Mouse (Mus musculus) embryonic facial prominence, embryonic 15.5 days (tissue): Measurements from ENCODE around the gene Arfgef3. TPM values are rescaled to one million over a fixed set of nuclear protein-coding genes. Genes with fewer than 3 reads are reported as not detected.

Experiments
- ATAC-seq: fragments of 200-750 bp; cut with Nextera tagmentation; 2 replicates; pipeline ENCODE4 v1.8.0; 2017; ENCODE audit warnings: low read depth, moderate TSS enrichment; ENCODE audit not compliant: insufficient number of reproducible peaks, low FRiP score, low TSS enrichment
- H3K27ac ChIP-seq: fragments of 300-500 bp; sonication (generic); replicated peaks from 2 replicates; pipeline ENCODE4 v1.5.1; 2015; ENCODE audit warnings: mild to moderate bottlenecking, inconsistent platforms
- H3K27me3 ChIP-seq: fragments of 300-500 bp; sonication (generic); 2 replicates; pipeline ENCODE4 v1.6.1; 2015; ENCODE audit warnings: inconsistent platforms
- H3K36me3 ChIP-seq: fragments of 300-500 bp; sonication (generic); 2 replicates; pipeline ENCODE4 v1.6.1; 2015; ENCODE audit warnings: mild to moderate bottlenecking, inconsistent platforms
- H3K4me1 ChIP-seq: fragments of 300-500 bp; sonication (generic); 2 replicates; pipeline ENCODE4 v1.6.1; 2015; ENCODE audit warnings: inconsistent platforms
- H3K4me2 ChIP-seq: fragments of 300-500 bp; sonication (generic); replicated peaks from 2 replicates; pipeline ENCODE4 v1.6.1; 2015; ENCODE audit warnings: mild to moderate bottlenecking, inconsistent platforms
- H3K4me3 ChIP-seq: fragments of 300-500 bp; sonication (generic); replicated peaks from 2 replicates; pipeline ENCODE4 v1.5.1; 2015; ENCODE audit warnings: mild to moderate bottlenecking, inconsistent platforms
- H3K9ac ChIP-seq: fragments of 300-500 bp; sonication (generic); 2 replicates; pipeline ENCODE4 v1.6.1; 2015; ENCODE audit warnings: inconsistent platforms
- H3K9me3 ChIP-seq: fragments of 300-500 bp; sonication (generic); replicated peaks from 2 replicates; pipeline ENCODE4 v1.6.1; 2016; ENCODE audit warnings: inconsistent platforms
- WGBS: fragments of 180-500 bp; shearing (Covaris S2); methylation state at CpG from one replicate; pipeline ENCODE4 v1.1.7; 2015; 5-methylcytosine and 5-hydroxymethylcytosine counted together
- polyA plus RNA-seq: library from polyadenylated mRNA; unstranded; fragments of >200 nt; fragmentation: Nextera tagmentation; extraction: Ambion mirVana; gene quantifications from 2 replicates; pipeline ENCODE4 v1.2.1, GENCODE M21; 2015

Arfgef3 gene
- polyA plus RNA-seq, 1 experiment from 2014 or later: 0.87 TPM

DNA sequence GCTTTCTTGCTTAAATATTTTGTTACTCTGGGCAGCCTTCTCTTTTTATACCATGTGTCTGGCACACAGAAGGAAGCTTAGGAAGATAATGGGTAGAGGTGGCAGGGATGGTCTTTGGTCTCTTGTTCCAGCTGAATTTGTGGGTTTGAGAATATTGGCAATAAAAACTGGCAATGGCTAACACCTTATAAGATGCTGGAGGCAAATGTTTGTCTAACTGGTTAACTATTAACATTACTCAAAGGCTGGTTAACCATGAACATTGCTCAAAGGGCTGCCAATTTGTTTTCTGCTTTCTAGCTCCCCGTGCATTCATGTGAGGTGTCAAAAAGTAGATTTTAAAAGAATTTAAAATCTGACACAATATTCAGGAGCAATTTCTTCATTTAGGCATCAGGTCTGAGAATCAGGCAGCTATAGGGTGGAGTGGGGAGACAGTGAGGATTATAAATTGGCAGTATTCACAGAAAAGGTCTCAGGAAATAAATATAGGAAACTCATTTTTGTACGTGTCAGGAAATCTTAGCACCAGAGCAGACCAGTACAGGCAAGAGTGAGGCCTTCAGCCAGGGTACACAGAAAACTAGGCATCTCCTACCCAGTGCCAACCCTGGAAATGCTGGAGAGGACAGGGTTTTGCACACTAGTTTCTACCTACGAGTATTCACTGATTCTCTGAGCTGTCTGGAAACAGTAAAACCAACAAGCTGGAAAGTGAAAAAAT is 62.9 kb downstream of the Arfgef3 start:
- Histone ChIP-seq H3K9me3 (no peaks in the 10 kb centered on the region), H3K9ac (no peak overlapping the region), H3K4me1 (no peaks in the 10 kb centered on the region), H3K36me3 (no peaks in the 10 kb centered on the region), H3K27ac (no peak overlapping the region), H3K4me3 (no peak overlapping the region), H3K27me3 (no peaks in the 10 kb centered on the region), H3K4me2 (no peak overlapping the region)
- WGBS: 77% methylated on average over 3 of the region's 3 CpGs
- no peak for ATAC-seq

DNA sequence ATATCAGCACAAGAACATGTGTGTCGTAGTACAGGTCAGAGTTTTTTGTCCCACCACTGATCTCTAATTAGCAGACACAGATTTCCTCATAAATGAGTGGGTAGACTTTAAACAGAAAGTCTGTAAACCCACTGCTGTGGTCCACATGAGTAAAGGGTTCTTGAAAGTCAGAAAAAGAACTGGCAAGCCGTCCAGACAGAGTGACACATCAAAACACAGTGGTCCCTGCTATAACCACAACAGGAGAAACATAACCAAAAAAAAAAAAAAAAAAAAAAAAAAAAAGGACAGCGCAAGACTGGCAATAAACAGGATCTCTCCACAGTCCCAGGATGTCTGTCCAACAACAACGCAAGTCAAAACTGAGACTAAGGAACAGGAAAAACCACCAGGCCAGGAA is 64.9 kb downstream of the Arfgef3 start:
- Histone ChIP-seq H3K4me1 (no peaks in the 10 kb centered on the region), H3K4me3 (no peak overlapping the region), H3K36me3 (no peaks in the 10 kb centered on the region), H3K4me2 (no peak overlapping the region), H3K9me3 (no peaks in the 10 kb centered on the region), H3K9ac (no peak overlapping the region), H3K27ac (no peak overlapping the region), H3K27me3 (no peaks in the 10 kb centered on the region)
- 70% methylated on average over 4 of the region's 4 CpGs for WGBS
- ATAC-seq: no peak

DNA sequence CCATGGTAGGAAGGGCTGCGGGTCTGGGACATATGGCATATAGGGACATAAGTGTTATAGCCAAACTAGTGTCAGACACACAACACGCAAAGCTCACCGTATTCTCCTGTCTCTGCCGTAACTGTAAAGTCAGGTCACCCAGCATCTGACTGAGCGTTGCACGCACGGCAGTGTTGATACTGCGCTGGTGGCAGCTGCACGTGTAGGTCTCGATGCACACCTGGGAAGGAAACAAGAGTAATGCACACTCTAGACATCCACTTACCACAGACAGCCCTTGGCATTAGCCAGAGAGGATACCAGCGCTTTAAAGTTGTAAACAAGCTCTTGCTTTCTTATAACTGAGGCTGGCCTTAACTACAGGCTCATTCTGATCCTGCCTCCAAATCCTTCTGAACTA is 79.0 kb downstream of the Arfgef3 start:
- Histone ChIP-seq H3K9me3 (no peaks in the 10 kb centered on the region), H3K4me2 (no peak overlapping the region), H3K9ac (no peak overlapping the region), H3K36me3 (no peaks in the 10 kb centered on the region), H3K27me3 (no peaks in the 10 kb centered on the region), H3K4me3 (no peak overlapping the region), H3K4me1 (no peaks in the 10 kb centered on the region), H3K27ac (no peak overlapping the region)
- no peak for ATAC-seq
- 92% methylated on average over 11 of the region's 11 CpGs for whole genome bisulfite sequencing

DNA sequence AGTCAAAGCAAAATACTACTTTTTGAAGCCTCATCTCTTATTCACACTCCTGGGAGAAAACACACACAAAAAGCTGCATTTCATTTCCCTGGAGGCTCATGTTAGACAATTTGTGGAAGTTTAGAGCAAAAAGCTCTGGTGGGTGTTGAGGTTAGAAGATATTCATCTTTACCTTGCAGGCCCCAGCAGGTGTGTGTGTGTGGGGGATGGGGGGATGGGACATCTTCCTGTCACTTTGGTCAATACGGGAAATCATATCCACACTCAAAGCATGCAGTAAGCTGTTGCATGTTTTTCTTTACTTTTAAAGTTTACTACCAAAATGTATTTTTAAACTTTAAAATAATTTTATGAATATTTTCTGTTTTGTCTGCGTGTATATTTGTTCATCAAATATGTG is 79.7 kb downstream of the Arfgef3 start:
- H3K27me3 ChIP-seq: no peaks in the 10 kb centered on the region
- ATAC-seq: no peak
- H3K4me2 ChIP-seq: no peak overlapping the region
- H3K9me3 ChIP-seq: no peaks in the 10 kb centered on the region
- no peak overlapping the region for H3K9ac ChIP-seq
- 71% methylated on average over 2 of the region's 2 CpGs for WGBS
- no peaks in the 10 kb centered on the region for H3K4me1 ChIP-seq
- H3K36me3 ChIP-seq: no peaks in the 10 kb centered on the region
- no peak overlapping the region for H3K4me3 ChIP-seq
- no peak overlapping the region for H3K27ac ChIP-seq

DNA sequence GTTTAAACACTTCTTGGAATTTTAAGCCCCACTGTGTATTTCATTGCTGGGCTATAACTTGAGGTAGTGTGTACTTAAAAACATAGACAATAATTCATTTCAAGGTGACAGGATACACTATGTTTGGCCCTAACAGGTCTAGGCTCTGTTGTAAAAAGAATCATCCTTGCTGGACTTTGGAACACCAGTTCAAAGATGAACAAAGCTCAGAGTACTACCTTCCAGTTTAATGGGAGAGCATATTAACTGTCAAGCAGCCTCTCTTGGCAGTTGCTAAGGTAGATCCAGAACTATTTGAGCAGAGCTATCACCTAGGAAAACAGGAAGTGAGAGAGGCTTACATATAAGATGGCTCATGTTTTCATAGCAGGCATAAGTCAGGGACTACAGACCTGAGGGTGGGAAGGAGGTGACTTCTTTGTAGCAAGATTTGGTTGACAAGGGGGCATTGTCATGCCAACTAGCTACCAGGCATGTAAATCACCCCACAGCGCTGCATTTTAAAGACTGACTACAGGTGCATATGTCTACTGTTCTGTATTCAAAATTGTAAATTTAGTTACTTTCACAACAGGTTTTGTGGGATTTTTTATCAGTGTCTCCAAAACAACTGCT is 82.0 kb downstream of the Arfgef3 start:
- Histone ChIP-seq H3K4me2 (no peak overlapping the region), H3K9ac (no peak overlapping the region), H3K4me3 (no peak overlapping the region), H3K4me1 (no peaks in the 10 kb centered on the region), H3K9me3 (no peaks in the 10 kb centered on the region), H3K27ac (no peak overlapping the region), H3K36me3 (no peaks in the 10 kb centered on the region), H3K27me3 (no peaks in the 10 kb centered on the region)
- no peak for ATAC-seq
- 97% methylated on average over 1 of the region's 1 CpGs for WGBS

DNA sequence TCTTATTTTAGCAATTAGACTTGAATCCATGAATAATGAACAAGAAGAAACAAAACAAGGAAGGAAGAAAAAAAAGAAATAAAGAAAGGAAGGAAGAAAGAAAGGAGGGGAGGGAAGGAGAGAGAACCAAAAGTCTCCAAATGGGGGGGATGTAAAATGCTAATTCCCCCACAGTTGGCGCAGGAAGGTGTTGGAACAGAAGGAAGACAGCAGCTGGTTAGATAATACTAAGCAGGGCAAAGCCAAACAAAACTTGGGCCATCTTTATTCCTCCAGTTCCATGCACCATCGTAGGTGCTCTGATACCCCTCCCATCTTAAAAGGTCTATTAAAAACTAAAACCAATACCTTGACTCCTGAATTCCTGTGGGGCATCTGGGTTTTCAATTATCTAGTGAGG is 82.8 kb downstream of the Arfgef3 start:
- WGBS: 77% methylated on average over 2 of the region's 2 CpGs
- Histone ChIP-seq H3K4me2 (no peak overlapping the region), H3K4me3 (no peak overlapping the region), H3K36me3 (no peaks in the 10 kb centered on the region), H3K27me3 (no peaks in the 10 kb centered on the region), H3K4me1 (no peaks in the 10 kb centered on the region), H3K9me3 (no peaks in the 10 kb centered on the region), H3K9ac (no peak overlapping the region), H3K27ac (no peak overlapping the region)
- no peak for ATAC-seq

DNA sequence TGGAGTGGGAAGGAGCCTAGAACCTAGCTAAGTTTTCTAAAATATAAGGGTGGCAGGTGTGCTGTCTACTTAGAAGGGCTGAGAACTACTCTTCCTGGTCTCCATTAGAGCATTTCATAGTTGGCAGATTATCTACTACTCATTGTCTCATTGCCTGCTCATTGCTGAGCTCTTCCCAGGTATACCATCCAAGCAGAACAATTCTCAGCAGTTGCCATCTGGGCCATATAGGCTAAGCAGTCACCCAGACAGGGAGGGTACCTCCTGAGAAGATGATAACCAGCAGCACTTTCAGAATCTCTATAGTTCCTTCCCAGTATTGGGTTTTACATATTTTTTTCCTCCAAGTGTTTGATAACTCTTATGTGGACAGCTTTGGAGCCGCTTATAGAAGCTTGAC is 86.2 kb downstream of the Arfgef3 start:
- H3K4me1 ChIP-seq: no peaks in the 10 kb centered on the region
- WGBS: 90% methylated on average over 1 of the region's 1 CpGs
- no peak for ATAC-seq

DNA sequence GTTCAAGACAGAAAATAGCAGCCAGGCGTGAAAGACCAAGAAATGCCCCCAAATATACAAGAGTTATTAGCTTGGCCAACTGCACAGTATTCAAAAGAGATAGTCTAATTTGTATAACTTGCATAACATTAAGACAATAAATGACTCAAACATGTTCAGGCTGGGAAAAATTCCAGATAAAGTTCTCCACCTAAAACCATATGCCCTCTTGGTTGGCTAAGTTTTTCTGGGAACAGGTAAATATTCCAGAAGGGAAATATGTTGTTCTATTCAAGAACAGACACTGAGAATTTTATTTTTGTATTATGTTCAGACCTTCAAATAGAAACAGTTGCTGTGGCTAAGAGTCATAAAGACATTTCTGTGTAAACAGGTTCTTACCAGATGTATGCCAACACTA is 96.7 kb downstream of the Arfgef3 start:
- Histone ChIP-seq H3K4me3 (no peak overlapping the region), H3K4me2 (no peak overlapping the region), H3K27me3 (no peaks in the 10 kb centered on the region), H3K9ac (no peak overlapping the region), H3K27ac (no peak overlapping the region), H3K9me3 (no peaks in the 10 kb centered on the region), H3K36me3 (no peaks in the 10 kb centered on the region), H3K4me1 (no peaks in the 10 kb centered on the region)
- 55% methylated on average over 1 of the region's 1 CpGs for WGBS
- ATAC-seq: no peak

More for the DNA sequence above, 86.2 kb downstream of the Arfgef3 start:
- no peak overlapping the region for H3K4me3 ChIP-seq
- no peaks in the 10 kb centered on the region for H3K9me3 ChIP-seq
- no peak overlapping the region for H3K4me2 ChIP-seq
- no peak overlapping the region for H3K27ac ChIP-seq
- no peaks in the 10 kb centered on the region for H3K36me3 ChIP-seq
- H3K9ac ChIP-seq: no peak overlapping the region
- H3K27me3 ChIP-seq: no peaks in the 10 kb centered on the region

DNA sequence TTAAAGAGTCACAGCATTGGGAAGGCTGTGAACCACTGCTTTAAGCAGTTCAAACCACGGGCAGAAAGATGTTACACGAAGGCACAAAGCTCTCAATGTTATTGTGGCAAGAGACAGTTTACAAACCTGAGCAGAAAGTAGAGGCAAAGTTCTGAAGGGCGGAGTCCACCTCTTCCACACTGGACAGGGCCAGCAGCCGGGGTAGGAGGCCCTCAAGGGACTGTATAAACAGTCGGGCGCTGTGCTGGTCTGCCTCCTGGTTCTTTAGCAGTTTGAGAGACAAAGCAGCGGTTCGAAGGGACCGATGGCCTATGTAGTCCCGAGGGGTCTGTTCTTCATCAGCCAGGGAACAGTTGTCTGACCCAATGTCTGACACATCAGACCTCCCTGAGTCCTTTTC is 97.7 kb downstream of the Arfgef3 start:
- no peaks in the 10 kb centered on the region for H3K27me3 ChIP-seq
- WGBS: 85% methylated on average over 10 of the region's 10 CpGs
- H3K27ac ChIP-seq: no peak overlapping the region
- no peak for ATAC-seq
- H3K4me3 ChIP-seq: no peak overlapping the region
- H3K4me2 ChIP-seq: no peak overlapping the region
- no peaks in the 10 kb centered on the region for H3K36me3 ChIP-seq
- no peaks in the 10 kb centered on the region for H3K4me1 ChIP-seq
- no peaks in the 10 kb centered on the region for H3K9me3 ChIP-seq
- no peak overlapping the region for H3K9ac ChIP-seq

DNA sequence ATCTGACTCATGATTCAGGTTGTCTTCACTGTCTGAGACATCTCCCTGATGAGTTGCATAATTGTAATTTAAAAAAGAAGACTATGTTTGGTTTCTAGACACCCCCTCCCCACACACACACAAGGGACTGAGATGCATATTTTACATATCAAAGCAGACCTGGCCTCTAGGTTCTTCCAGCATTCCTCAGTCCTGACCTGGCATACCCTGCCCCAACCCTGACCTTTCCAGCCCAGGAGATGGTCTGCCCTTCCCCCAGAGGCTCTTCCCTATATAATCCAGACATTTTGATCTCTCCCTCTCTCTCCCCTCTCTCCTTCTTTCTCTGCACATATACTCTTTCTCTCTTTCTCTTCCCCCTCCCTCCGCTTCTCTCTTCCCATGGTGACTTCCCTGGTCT is 99.4 kb downstream of the Arfgef3 start:
- Histone ChIP-seq H3K36me3 (no peaks in the 10 kb centered on the region), H3K9me3 (no peaks in the 10 kb centered on the region), H3K27me3 (no peaks in the 10 kb centered on the region), H3K27ac (no peak overlapping the region), H3K4me2 (no peak overlapping the region), H3K9ac (no peak overlapping the region), H3K4me3 (no peak overlapping the region), H3K4me1 (no peaks in the 10 kb centered on the region)
- 96% methylated on average over 1 of the region's 1 CpGs for WGBS
- no peak for ATAC-seq

DNA sequence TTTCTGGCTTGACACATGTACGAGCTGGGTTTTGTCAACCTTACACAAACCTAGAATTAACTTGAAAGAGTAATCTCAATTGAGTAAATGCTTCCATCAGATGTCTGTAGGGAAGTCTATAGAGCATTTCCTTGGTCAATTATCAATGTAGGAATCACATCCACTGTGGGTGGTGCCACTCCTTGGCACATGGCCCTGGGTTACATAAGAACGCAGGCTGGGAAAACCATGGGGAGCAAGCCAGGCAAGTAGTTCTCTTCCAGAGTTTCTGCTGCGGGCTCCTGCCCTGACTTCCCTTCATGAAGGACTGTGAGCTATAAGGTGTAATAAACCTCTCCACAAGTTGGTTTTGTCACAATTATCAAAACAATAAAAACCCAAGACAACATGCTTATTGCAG is 100.2 kb downstream of the Arfgef3 start:
- Histone ChIP-seq H3K27me3 (no peaks in the 10 kb centered on the region), H3K9me3 (no peaks in the 10 kb centered on the region), H3K4me2 (no peak overlapping the region), H3K4me3 (no peak overlapping the region), H3K9ac (no peak overlapping the region), H3K27ac (no peak overlapping the region), H3K36me3 (no peaks in the 10 kb centered on the region), H3K4me1 (no peaks in the 10 kb centered on the region)
- ATAC-seq: no peak
- 69% methylated on average over 3 of the region's 3 CpGs for WGBS

DNA sequence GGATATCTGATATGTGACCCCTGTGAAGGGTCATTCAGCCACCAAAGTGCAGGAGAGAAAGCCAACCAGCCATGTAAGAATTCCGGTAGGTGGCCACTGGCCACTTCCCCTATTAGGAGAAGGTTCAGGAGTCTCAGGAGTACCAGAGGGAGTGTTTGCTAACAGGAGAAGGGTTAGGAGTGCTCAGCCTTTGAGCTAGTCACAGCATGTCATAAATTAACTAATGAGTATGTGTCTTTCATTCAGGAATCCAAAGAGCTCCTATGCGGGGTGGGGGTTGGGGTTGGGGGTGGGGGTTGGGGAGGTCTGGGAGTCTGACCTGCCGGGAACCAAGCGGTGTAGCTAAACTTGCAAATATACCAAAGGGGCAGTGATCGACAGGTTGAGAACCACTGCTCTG is 100.9 kb downstream of the Arfgef3 start:
- no peak for ATAC-seq
- Histone ChIP-seq H3K4me3 (no peak overlapping the region), H3K9ac (no peak overlapping the region), H3K36me3 (no peaks in the 10 kb centered on the region), H3K4me2 (no peak overlapping the region), H3K4me1 (no peaks in the 10 kb centered on the region), H3K27me3 (no peaks in the 10 kb centered on the region), H3K27ac (no peak overlapping the region), H3K9me3 (no peaks in the 10 kb centered on the region)
- WGBS: 54% methylated on average over 5 of the region's 5 CpGs
